Mouse (Mus musculus) lung, adult 18-20 months (tissue): ENCODE measurements at regions not wholly inside any gene's neighbourhood (a gene's known extent, or its start where the extent isn't known, plus 50 kb on each side); places are given as distances from the start of the nearest gene placed in this dataset.

Source experiments
- DNase-seq, 2 experiments: peaks; one replicate each; pipeline ENCODE4 v3.0.0; 2022; ENCODE audit warnings: mixed read lengths in 2 of 2

- peak in 1 of 2 experiments; percentile 4 for DNase-seq
These were observed 552.4 kb downstream of the Rfpl4b start for GRCm38 (mm10) chr10:38269136-38269535.

DNA sequence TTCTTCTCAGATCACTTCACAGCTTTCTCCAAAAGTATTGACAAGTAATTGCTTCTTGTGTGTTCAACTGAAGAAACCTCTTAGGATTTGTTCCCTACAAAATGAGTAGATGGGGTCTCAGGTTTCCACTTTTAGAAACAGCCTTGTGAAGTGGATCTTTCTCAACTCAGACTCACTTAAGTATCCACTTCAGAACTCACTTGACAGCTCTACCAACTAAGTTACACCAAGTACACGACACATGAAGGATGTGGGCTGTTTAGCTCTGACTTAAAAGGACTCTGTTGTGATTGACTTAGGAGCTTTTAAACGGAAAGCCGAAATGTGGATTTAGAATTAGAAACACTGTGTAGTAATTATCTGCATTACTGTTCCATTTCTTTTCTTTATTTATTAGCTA lies 556.0 kb downstream of the Rfpl4b start:
- peak in 1 of 2 experiments; percentile 20 for DNase-seq

DNA sequence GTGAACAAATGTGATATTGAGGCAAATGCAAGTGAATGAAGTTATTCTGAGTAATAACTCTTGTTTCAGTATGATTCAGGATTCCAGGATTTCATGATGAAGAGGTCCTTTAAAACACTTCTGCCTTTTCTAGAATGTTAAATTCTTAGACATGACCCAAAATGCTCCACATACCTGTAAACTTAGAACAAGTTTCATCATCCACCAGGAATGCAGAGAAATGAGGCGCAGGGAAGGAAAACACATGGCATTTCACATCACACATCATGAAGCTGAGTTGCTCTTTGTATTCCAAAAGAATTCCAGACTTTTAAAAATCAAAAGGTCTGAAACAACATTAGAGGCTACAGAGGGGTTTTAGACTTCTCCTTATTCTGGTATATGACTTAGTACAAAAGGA lies 574.8 kb downstream of the Rfpl4b start:
- peak in 1 of 2 experiments; percentile 23 for DNase-seq
